Mouse (Mus musculus): ENCODE measurements around the gene Acaa1b.

Acaa1b gene

DNA sequence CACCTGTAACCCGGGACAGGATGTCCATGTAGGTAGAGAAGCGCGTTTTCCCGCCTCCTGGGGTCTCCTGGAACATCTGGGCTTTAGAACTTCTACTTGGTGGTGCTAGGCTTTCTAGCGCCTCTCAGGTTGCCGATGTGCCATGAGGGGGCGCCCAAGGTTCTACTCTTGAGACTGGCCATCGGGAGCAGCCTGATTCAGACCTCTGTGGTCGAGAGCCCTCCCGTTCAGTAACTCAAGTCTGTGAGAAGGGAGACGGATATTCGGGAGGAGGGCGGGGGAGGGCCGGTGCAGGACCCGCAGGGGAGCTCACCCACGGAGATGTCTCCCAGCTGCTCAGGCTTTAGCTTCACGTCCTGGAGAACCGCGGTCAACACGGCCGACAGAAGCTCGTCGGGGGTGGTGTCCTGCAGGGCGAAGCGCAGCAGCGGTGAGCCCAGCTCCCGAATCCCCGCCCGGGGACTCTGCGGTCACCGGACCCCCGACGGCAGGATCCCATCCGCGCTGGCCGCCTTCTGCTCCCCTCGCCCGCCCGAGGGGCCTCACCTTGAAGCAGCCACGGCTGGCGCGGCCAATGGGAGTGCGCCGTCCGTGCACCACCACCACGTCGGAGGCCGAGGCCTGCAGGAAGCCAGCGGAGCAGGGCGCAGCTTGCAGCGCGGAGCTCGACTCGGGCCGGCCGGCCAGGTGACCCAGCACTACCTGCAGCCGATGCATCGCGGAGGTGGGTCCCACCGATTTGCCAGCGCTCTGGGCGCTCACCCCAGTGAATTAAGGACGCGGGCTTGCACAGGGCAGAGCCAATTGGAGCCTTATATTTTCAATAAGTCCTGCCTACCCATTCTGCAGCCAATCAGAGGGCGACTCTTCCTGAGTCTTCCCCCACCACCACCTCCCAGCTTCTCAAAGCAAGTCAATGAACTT lies at the start of gene Acaa1b:
Gene Acaa1b, minus strand, starts transcription at position 816 of the 924 bp plus-strand sequence.
- DNase-seq (ENCODE audit: low spot score in 2 of 2) = peak in 1 of 2 experiments; percentile 47

- DNase-seq (ENCODE audit: low spot score in 2 of 2) = no peak
These were observed 49.8 kb upstream of the Acaa1b start for GRCm38 (mm10) chr9:119206666-119207065.

- no peak for DNase-seq (ENCODE audit: low spot score in 2 of 2)
These were observed 48.9 kb upstream of the Acaa1b start for GRCm38 (mm10) chr9:119205756-119206155.

- no peak for DNase-seq (ENCODE audit: low spot score in 2 of 2)
These were observed 46.7 kb upstream of the Acaa1b start for GRCm38 (mm10) chr9:119203617-119204016.

- DNase-seq (ENCODE audit: low spot score in 2 of 2) = no peak
These were observed 44.8 kb upstream of the Acaa1b start for GRCm38 (mm10) chr9:119201653-119202052.

- DNase-seq (ENCODE audit: low spot score in 2 of 2) = no peak
These were observed 42.4 kb upstream of the Acaa1b start for GRCm38 (mm10) chr9:119199151-119199861.

GRCm38 (mm10) chr9:119192202-119192990 lies 35.5 kb upstream of the Acaa1b start:
- peak in 1 of 2 experiments; percentile 45 for DNase-seq (ENCODE audit: low spot score in 2 of 2)

DNA sequence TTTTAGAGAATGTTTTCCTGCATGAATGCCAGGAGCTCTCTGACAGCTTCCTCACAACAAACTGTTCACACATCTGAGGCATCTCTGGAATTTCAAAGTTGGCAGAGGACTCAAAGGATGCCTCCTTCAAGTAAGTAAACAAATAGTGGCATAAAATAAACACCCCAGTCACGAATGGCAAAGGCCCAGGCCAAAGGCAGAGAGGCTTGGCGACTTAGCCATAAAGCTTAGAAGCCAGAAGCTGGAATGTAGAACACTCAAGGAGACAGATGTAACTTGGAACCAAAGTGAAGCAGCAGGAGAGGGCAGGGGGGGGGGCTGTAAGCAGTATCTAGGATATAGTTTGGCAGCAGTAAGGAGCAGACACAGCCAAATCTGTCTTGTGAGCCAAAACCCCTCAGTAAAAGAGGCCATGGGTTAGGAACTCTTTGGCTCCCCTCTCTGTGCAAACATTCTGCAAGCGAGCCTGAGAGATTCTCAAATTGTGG lies 24.4 kb upstream of the Acaa1b start:
- no peak for DNase-seq (ENCODE audit: low spot score in 2 of 2)

DNA sequence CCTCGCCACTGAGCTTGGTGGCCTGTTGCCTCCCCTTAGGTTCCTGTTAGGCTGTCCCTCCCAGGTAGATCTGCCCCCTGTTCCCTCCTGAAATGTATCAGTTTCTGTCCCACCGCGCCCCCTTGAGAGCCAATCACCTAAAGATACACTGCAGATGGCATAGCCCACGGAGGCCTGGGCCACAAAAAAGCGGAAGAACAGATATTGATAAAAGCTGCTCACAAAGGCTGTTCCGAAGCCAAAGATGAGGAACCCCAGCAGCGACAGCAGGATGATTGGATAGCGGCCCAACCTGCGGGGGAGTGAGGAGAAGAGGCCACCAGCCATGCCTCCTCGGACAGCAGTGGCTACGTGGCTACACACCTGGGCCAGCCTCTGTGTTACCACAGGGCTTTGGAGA lies 22.4 kb upstream of the Acaa1b start:
- no peak for DNase-seq (ENCODE audit: low spot score in 2 of 2)

- DNase-seq (ENCODE audit: low spot score in 2 of 2) = no peak
These were observed 10.7 kb upstream of the Acaa1b start for GRCm38 (mm10) chr9:119167608-119168007.

GRCm38 (mm10) chr9:119165548-119165947 lies 8.7 kb upstream of the Acaa1b start:
- DNase-seq (ENCODE audit: low spot score in 2 of 2) = no peak

- no peak for DNase-seq (ENCODE audit: low spot score in 2 of 2)
These were observed 7.8 kb upstream of the Acaa1b start for GRCm38 (mm10) chr9:119164743-119165142.

GRCm38 (mm10) chr9:119160689-119161088 lies 3.8 kb upstream of the Acaa1b start:
- DNase-seq (ENCODE audit: low spot score in 2 of 2) = no peak

DNA sequence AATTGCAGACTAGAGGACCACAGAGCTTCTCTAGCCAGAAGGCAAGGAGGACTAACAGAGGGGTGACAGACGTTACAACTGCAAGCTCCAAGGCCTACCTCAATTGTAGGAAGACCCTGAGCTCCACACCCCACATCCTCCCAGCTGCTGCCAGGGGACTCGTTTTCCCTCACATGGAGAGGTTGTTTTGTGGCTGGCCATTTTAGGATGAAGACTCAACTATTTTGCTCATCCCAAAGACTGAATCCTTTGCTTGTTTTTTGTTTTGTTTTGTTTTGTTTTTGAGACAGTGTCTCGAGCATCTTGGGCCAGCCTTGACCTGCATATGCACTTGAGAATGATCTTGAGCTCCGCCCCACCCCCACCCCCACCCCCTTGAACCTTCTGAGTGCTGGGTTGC lies 2.0 kb upstream of the Acaa1b start, which contains the start of gene Gm47289:
Gene Gm47289, plus strand, starts transcription at position 301 of the 400 bp plus-strand sequence.
- DNase-seq (ENCODE audit: low spot score in 2 of 2) = no peak

- no peak for DNase-seq (ENCODE audit: low spot score in 2 of 2)
These were observed 1.1 kb downstream of the Acaa1b start for GRCm38 (mm10) chr9:119155826-119156225.

GRCm38 (mm10) chr9:119155416-119155815 lies 1.5 kb downstream of the Acaa1b start:
- DNase-seq (ENCODE audit: low spot score in 2 of 2) = no peak

DNA sequence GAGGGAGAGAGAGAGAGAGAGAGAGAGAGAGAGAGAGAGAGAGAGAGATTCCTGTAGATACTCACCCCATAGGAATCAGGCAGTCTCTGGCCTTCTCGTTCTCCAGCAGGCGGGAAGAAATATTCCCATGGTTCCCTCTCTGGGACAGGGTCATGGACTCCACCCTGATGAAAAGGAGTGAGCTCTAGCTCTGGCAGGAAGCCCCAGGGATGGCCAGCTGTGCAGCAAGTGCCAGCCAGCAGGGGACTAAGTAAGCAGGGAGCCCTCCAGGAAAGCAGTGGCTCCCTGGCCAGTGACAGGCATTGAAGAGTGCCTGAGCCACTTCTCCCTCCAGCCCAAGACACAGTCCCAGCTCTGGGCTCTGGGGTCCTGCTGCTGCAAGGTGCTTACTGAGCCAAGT lies 5.1 kb downstream of the Acaa1b start:
- DNase-seq (ENCODE audit: low spot score in 2 of 2) = no peak

DNA sequence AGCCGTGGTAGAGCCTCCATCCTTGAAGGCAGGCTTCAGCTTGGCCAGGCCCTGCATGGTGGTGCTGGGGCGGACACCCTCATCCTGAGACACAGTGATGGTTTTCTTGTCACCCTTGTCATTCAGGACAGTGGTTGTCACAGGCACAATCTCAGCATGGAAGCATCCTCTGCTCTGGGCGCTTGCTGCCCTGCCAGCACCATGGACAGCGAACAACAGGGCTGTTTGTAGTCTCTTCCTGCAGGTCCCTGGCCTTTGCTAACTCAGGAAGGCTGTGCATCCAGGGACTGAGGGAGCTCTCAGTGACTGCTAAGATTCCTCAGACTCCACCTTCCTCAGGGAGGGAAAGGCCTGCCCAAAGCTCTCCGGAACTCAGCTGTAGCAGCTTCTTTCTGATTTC lies 7.3 kb downstream of the Acaa1b start:
- DNase-seq (ENCODE audit: low spot score in 2 of 2) = peak in 1 of 2 experiments; percentile 46

DNA sequence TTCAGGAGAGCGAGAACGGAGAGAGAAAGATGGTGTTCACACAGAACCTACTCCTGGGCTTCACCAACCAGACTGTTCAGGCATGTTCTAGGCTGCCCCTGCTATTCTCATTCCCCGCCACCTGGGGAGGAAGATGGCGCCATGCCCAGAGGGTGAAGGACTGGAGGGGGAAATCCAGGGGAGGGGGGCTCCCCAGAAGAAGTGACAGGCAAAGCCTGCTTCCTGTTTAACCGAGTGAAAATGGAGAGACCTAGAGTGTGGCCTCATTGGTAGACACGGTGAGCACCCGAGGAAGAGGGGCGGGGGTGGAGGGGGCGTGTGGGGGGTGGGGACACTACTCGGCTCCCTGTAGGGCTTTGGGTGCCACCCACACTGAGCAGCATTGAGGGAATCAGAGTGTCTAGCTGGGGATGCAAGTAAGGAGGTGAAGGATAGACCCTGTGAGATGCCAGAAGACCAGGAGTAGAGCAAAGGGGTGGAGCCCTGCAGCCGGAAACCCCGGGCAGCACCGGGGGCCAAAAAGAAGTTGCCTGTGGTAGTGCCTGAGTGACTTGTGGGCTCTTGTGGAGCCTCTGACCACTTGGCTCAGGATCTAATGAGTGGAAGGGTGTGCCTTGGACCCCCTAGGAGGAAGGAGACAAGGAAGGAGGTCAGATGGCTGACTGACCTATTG lies 10.7 kb downstream of the Acaa1b start:
- DNase-seq (ENCODE audit: low spot score in 2 of 2) = no peak

DNA sequence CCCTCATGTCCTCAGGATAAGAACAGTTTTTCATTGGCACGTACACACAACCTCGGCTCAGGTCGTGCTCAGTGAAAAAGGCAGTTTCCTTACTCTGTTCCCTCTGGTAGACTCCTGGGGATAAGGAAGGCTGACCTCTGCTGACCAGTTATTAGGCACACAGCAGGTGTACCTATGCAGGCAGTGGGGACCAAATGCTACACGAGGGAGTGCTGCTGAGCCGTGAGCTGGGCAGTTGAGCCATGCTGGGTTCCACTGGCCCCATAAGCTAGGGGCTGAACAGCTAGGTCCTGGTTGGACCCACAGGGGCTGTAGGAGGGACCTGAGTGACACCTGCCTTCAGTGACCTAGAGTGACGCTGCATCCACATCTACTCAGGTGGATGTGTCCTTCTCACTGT lies 11.3 kb downstream of the Acaa1b start:
- no peak for DNase-seq (ENCODE audit: low spot score in 2 of 2)

GRCm38 (mm10) chr9:119145137-119145536 lies 11.8 kb downstream of the Acaa1b start:
- DNase-seq (ENCODE audit: low spot score in 2 of 2) = no peak
